Mouse (Mus musculus): Measurements from ENCODE around the gene Marco. TPM values are rescaled to one million over a fixed set of nuclear protein-coding genes. Genes with fewer than 3 reads are reported as not detected.

The Marco gene
- polyA plus RNA-seq, 1 experiment from 2014 or later = not detected

- no peaks in the 10 kb centered on the region for H3K36me3 ChIP-seq
- no peaks in the 10 kb centered on the region for H3K27me3 ChIP-seq
- H3K4me1 ChIP-seq = no peaks in the 10 kb centered on the region
- ATAC-seq (ENCODE audit: insufficient number of reproducible peaks, insufficient read depth, low FRiP score, low TSS enrichment, low read depth) = no peak
- no peak overlapping the region for H3K9ac ChIP-seq
- H3K4me2 ChIP-seq = no peak overlapping the region
- no peaks in the 10 kb centered on the region for H3K9me3 ChIP-seq
- no peak overlapping the region for H3K4me3 ChIP-seq
- H3K27ac ChIP-seq = no peak overlapping the region
- whole genome bisulfite sequencing = 87% methylated on average over 5 of the region's 5 CpGs
These were observed 69.2 kb downstream of the Marco start for GRCm38 (mm10) chr1:120435591-120435990.

DNA sequence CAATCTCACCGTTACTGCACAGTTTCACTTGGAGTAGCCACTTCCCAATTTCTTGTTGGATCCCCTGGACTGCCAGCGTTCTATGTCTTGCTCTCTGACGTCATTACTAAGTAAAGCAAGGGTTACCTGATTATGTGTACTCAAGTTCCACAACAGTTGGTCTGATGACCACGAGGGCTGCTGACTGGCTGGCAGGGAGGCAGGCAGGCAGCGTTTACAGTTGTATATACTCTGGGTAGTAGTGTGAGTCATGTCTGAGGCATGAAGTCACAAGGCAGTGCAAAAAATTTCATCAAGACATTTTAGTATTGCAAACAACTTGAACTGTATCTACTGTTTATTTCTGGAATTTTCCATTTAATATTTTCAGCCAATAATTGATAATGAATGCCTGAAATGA lies 74.7 kb downstream of the Marco start:
- Histone ChIP-seq H3K4me2 (no peak overlapping the region), H3K27ac (no peak overlapping the region), H3K9me3 (no peaks in the 10 kb centered on the region), H3K4me1 (no peaks in the 10 kb centered on the region), H3K27me3 (no peaks in the 10 kb centered on the region), H3K36me3 (no peaks in the 10 kb centered on the region), H3K9ac (no peak overlapping the region), H3K4me3 (no peak overlapping the region)
- no peak for ATAC-seq (ENCODE audit: insufficient number of reproducible peaks, insufficient read depth, low FRiP score, low TSS enrichment, low read depth)
- WGBS = 70% methylated on average over 5 of the region's 5 CpGs

- Histone ChIP-seq H3K4me2 (no peak overlapping the region), H3K9me3 (no peaks in the 10 kb centered on the region), H3K4me1 (no peaks in the 10 kb centered on the region), H3K27ac (no peak overlapping the region), H3K36me3 (no peaks in the 10 kb centered on the region), H3K9ac (no peak overlapping the region), H3K4me3 (no peak overlapping the region), H3K27me3 (no peaks in the 10 kb centered on the region)
- no peak for ATAC-seq (ENCODE audit: insufficient number of reproducible peaks, insufficient read depth, low FRiP score, low TSS enrichment, low read depth)
- WGBS = 54% methylated on average over 8 of the region's 8 CpGs
These were observed 79.2 kb downstream of the Marco start for GRCm38 (mm10) chr1:120425587-120425986.

Other genes starting within 250 kb of the Marco start
- 5.0 and 5.6 TPM in 2 replicates for gene Steap3, start 232.3 kb downstream of the Marco start, polyA plus RNA-seq (2015; fragmentation: Nextera tagmentation; extraction: Ambion mirVana)
- gene C1ql2, start 164.4 kb downstream of the Marco start, polyA plus RNA-seq (2015; fragmentation: Nextera tagmentation; extraction: Ambion mirVana) = 0.20 TPM in 1 of 2 replicates, not detected in the other
- gene En1, start 97.4 kb upstream of the Marco start, polyA plus RNA-seq (2015; fragmentation: Nextera tagmentation; extraction: Ambion mirVana) = 2.7 and 2.8 TPM in 2 replicates